Mouse (Mus musculus) left cerebral cortex, adult 2 months (tissue): ENCODE results near the gene Txndc12. TPM values are rescaled to one million over a fixed set of nuclear protein-coding genes. Genes with fewer than 3 reads are reported as not detected.

Source experiments
- DNase-seq, 2 experiments: peaks; one replicate each; pipeline ENCODE4 v3.0.0; 2021 to 2022; ENCODE audit warnings: low spot score in 2 of 2, mixed read lengths in 1 of 2; ENCODE audit errors: extremely low spot score in 1 of 2
- H3K27ac ChIP-seq: fragments of 200-600 bp; 2 replicates; pipeline ENCODE4 v1.8.1; 2022
- H3K4me3 ChIP-seq: fragments of 200-600 bp; 2 replicates; pipeline ENCODE4 v1.8.1; 2022
- CTCF ChIP-seq: fragments of 200-600 bp; IDR thresholded peaks from 2 replicates; pipeline ENCODE4 v1.8.1; 2022; ENCODE audit warnings: antibody characterized with exemption, mild to moderate bottlenecking, moderate library complexity
- intact Hi-C: fragments of 180-260 bp; cut with DNase I; formaldehyde crosslinking; loops from one replicate; pipeline ENCODE4 v1.15.1; 2025
- total RNA-seq, 2 experiments: library from RNA; stranded (reverse); gene quantifications; 2 replicates each; pipeline ENCODE4 v1.2.3; 2021

Gene Txndc12
- total RNA-seq, 2 experiments from 2014 or later = 35.4 to 40.2 TPM

DNA sequence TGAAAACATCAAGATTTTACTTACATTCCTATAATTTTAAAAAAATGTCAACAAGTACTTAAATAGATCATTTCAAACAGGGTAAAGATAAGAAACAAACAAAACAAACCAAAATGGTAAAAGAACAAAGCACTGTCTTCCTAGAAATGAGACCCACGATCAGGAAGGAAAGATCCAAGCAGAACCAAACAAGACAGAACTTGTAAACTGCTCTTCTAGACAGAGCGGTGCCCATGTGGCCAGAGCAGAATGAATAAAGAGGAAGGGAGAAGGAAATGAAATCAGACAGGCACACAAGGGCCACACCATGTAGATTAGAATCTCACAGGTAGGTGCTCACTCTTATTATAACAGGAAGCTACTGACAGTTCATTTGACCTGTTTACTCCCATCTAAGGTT, 7.8 kb upstream of the Txndc12 start:
- no peak for DNase-seq
- H3K27ac ChIP-seq = no peak overlapping the region
- no peak for TF ChIP-seq CTCF
- H3K4me3 ChIP-seq = no peak overlapping the region
- intact Hi-C loops = no loop called here

- Histone ChIP-seq H3K4me3 (peak overlapping the region; percentile 20; the same call in 1 of the 2 replicates), H3K27ac (peak overlapping the region; percentile 47; the same call in 1 of the 2 replicates)
- no peak for DNase-seq
- TF ChIP-seq CTCF = no peak
- intact Hi-C loops = loop anchor here (2.0 to 5.0 kb wide), 2 partner anchors 50 to 253 kb away; partner anchors contain the start of genes Orc1, Prpf38a and Zfyve9
These were observed 3.7 kb upstream of the Txndc12 start for GRCm38 (mm10) chr4:108830698-108831097.

DNA sequence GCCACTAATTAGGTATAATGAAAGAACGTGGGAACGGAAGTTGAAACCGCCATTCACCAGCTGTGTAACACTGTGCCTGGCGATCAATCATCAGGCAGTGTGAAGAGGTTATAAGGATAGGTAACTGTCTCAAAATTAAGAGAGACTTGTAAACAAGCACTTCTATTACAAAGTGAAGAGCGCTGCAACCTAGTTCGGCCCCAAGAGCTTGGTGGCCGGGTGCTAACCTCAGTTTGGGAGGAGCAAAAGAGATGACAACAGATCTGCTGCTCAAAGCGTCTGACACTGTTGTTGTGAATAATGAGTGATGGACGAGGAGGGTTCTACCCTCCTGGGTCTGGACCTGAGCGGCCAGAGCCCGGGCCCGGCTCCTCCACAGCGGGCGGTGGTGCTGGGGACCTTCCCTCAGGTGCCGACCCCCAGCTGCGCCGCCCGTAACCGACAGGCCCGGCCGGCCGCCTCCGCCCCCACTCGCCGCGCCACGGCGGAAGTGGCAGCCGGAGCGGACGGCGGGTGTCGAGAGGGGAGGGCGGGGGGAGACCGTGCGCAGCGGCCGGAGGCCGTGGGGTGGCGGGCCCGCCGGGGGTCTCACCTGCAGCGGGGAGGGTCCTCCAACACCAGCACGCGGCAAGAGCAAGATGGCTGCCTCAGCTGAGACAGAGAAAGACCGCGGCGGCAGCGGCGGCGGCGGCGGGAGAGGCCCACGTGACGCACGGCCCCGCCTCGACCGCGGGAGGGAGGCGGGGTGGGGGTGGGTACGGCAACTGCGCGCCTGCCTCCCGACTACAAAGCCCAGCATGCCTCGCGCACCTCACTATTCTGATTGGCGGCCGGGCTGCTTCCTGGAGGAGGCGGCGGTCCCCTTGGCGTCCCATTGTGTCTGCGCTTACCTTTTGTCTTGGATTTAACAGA, 1.2 kb upstream of the Txndc12 start, which contains the start of gene Btf3l4:
Btf3l4 (minus strand) TSS at position 699 of the 912 bp plus-strand sequence.
- intact Hi-C loops = loop anchor here (1.0 to 5.0 kb wide), 2 partner anchors 213 to 256 kb away; partner anchors contain the start of genes Orc1 and Prpf38a
- TF ChIP-seq CTCF = no peak
- Histone ChIP-seq H3K4me3 (peak within 1 kb of the TSS; percentile 69), H3K27ac (peak within 1 kb of the TSS; percentile 98)
- peak; percentile 87 to 90 for DNase-seq

DNA sequence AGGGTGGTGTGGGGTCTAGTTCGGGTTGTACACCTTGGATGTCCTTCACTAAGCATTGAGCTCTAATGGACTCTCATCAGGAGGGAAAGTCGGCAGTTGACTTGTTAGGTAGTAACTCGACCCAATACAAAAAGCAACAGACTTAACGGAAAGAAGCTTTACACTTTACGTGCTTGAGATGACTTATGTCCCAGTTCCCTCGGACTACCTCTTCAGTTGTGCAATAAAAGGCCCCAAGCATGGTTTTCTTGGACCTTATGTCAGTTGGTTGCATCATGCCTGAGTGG, 630 bp upstream of the Txndc12 start:
- TF ChIP-seq CTCF = no peak
- Histone ChIP-seq H3K27ac (peak overlapping the region; percentile 84), H3K4me3 (peak overlapping the region; percentile 69)
- intact Hi-C loops = loop anchor here (1.0 to 5.0 kb wide), 3 partner anchors 14 to 256 kb away; partner anchors contain the start of genes Kti12, Orc1 and Prpf38a
- no peak for DNase-seq

DNA sequence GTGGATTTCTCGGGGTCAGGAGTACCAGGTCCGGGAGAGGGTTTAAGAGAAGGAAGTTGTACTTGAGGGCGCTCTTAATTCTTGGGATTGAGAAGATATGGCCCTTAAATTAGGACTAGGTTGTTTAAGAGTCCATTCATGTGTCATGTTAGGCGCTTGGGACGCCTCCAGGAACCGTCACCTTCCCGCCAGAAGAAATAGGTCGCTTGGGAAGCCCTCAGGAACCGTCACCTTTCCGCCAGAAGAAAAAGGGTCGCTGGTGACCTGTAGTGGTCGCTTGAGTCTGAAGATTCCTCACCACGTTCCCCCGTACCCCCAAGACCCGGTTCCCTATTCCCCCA, 540 bp downstream of the Txndc12 start:
- H3K4me3 ChIP-seq = peak overlapping the region; percentile 69
- DNase-seq = no peak
- peak overlapping the region; percentile 84 for H3K27ac ChIP-seq
- intact Hi-C loops = loop anchor here (1.0 to 5.0 kb wide), 2 partner anchors 12 to 258 kb away; partner anchors contain the start of genes Kti12, Orc1 and Prpf38a
- TF ChIP-seq CTCF = no peak

GRCm38 (mm10) chr4:108835496-108835895, 1.1 kb downstream of the Txndc12 start:
- H3K27ac ChIP-seq = peak overlapping the region; percentile 84; the same call in 1 of the 2 replicates

DNA sequence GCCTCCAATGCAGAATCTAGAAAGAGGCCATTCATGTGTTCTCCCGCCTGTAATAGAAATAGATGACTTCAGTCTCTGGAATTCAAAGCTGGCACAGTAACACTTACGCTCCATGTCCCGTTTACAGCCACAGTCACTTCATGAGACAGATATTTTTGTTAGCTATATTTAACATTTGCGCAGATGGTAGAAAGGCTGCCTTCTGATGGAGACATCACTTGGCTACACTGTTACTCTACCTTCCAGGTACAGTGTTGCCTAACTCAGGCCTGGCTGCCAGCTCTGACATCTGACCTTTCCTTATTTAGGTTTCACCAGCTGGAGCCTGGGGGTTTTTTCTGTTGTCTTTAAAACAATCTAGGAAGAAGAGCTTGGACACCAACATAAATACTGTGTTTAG, 3.6 kb downstream of the Txndc12 start:
- DNase-seq = no peak
- H3K4me3 ChIP-seq = no peak overlapping the region
- H3K27ac ChIP-seq = peak overlapping the region; percentile 75
- no peak for TF ChIP-seq CTCF
- intact Hi-C loops = no loop called here

More at GRCm38 (mm10) chr4:108835496-108835895, 1.1 kb downstream of the Txndc12 start:
- TF ChIP-seq CTCF = no peak
- peak overlapping the region; percentile 69 for H3K4me3 ChIP-seq
- DNase-seq = no peak
- intact Hi-C loops = no loop called here

- no peak for DNase-seq
- no peak overlapping the region for H3K27ac ChIP-seq
- intact Hi-C loops = no loop called here
- no peak overlapping the region for H3K4me3 ChIP-seq
- TF ChIP-seq CTCF = no peak
These were observed 7.6 kb downstream of the Txndc12 start for GRCm38 (mm10) chr4:108841920-108842578.

- intact Hi-C loops = no loop called here
- no peak overlapping the region for H3K27ac ChIP-seq
- DNase-seq = no peak
- no peak for TF ChIP-seq CTCF
- no peak overlapping the region for H3K4me3 ChIP-seq
These were observed 8.9 kb downstream of the Txndc12 start for GRCm38 (mm10) chr4:108843336-108843735.

- intact Hi-C loops = no loop called here
- no peak for DNase-seq
- no peak overlapping the region for H3K27ac ChIP-seq
These were observed 11.6 kb downstream of the Txndc12 start for GRCm38 (mm10) chr4:108845824-108846569.

GRCm38 (mm10) chr4:108847715-108848504, 13.5 kb downstream of the Txndc12 start, which contains the start of gene Kti12:
Kti12 (plus strand) TSS chr4:108847785.
- peak within 1 kb of the TSS; percentile 69 for H3K4me3 ChIP-seq
- H3K27ac ChIP-seq = peak within 1 kb of the TSS; percentile 81
- intact Hi-C loops = loop anchor here (1.0 kb wide), 1 partner anchor 14 kb away; the partner anchor contains the start of gene Txndc12
- no peak for TF ChIP-seq CTCF
- DNase-seq = peak; percentile 80 to 82

More at GRCm38 (mm10) chr4:108845824-108846569, 11.6 kb downstream of the Txndc12 start:
- no peak overlapping the region for H3K4me3 ChIP-seq
- TF ChIP-seq CTCF = no peak
